Mouse (Mus musculus): ENCODE results near the gene Vmn1r71. TPM values are rescaled to one million over a fixed set of nuclear protein-coding genes. Genes with fewer than 3 reads are reported as not detected.
"Not testable (repeated sequence)": the region's sequence is repeated elsewhere in the genome, so short reads cannot be mapped to it uniquely, and the experiment has no call there.

Gene Vmn1r71
- not detected in 2 replicates for polyA plus RNA-seq (2015; fragmentation: Nextera tagmentation; extraction: Ambion mirVana)

DNA sequence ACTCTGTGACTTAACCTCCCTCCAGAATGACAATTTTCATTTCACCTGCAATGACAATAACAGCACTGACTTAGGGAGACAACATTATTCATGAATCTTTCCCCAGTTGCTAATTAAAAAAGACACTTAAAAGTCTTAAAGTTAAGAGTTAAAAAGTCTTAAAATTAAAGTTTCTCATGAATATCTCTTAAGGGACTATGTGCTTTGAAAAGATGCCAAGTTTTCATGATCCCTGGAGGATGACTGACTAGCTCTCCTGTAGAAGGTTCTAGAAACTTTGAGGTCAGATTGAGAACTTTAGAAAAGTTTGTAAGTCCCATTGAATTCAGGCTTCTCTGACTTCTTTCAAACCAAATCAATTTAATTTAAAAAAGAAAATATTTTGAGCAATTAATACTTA lies at the start of gene Vmn1r71:
Vmn1r71 (minus strand) TSS at position 101 of the 400 bp plus-strand sequence.
- H3K36me3 ChIP-seq, result no peaks in the 10 kb centered on the region

GRCm38 (mm10) chr7:10757551-10757950 lies 3.4 kb upstream of the Vmn1r71 start:
- not testable (repeated sequence) for H3K4me2 ChIP-seq; H3K27ac ChIP-seq; H3K9me3 ChIP-seq; ATAC-seq (ENCODE audit: insufficient read depth, low FRiP score, low read depth); H3K27me3 ChIP-seq (replicated peaks); H3K4me1 ChIP-seq; H3K36me3 ChIP-seq; H3K9ac ChIP-seq; H3K4me3 ChIP-seq (replicated peaks)

More for the DNA sequence above, at the start of gene Vmn1r71:
- Histone ChIP-seq H3K27me3 (replicated peaks) (no peaks in the 10 kb centered on the region), H3K4me1 (no peaks in the 10 kb centered on the region), H3K9me3 (no peaks in the 10 kb centered on the region), H3K4me3 (replicated peaks) (no peak within 1 kb of the TSS), H3K27ac (no peak within 1 kb of the TSS), H3K4me2 (no peak within 1 kb of the TSS), H3K9ac (no peak within 1 kb of the TSS)
- ATAC-seq (ENCODE audit: insufficient read depth, low FRiP score, low read depth), result no peak

Other genes with a start within 250 kb of the Vmn1r71 start
- gene Vmn1r68, start 195.9 kb downstream of the Vmn1r71 start, polyA plus RNA-seq (2015; fragmentation: Nextera tagmentation; extraction: Ambion mirVana), result not detected in 2 replicates
- gene Vmn1r69, start 140.7 kb downstream of the Vmn1r71 start, polyA plus RNA-seq (2015; fragmentation: Nextera tagmentation; extraction: Ambion mirVana), result not detected in 2 replicates
- gene Vmn1r70, start 122.8 kb downstream of the Vmn1r71 start, polyA plus RNA-seq (2015; fragmentation: Nextera tagmentation; extraction: Ambion mirVana), result not detected in 2 replicates
- not detected in 2 replicates for gene Nlrp4b, start 66.6 kb downstream of the Vmn1r71 start, polyA plus RNA-seq (2015; fragmentation: Nextera tagmentation; extraction: Ambion mirVana)
- not detected in 2 replicates for gene Zscan4b, start 150.7 kb upstream of the Vmn1r71 start, polyA plus RNA-seq (2015; fragmentation: Nextera tagmentation; extraction: Ambion mirVana)